Mouse (Mus musculus): ENCODE measurements at regions not wholly inside any gene's neighbourhood (a gene's known extent, or its start where the extent isn't known, plus 50 kb on each side); places are given as distances from the start of the nearest gene placed in this dataset.

DNA sequence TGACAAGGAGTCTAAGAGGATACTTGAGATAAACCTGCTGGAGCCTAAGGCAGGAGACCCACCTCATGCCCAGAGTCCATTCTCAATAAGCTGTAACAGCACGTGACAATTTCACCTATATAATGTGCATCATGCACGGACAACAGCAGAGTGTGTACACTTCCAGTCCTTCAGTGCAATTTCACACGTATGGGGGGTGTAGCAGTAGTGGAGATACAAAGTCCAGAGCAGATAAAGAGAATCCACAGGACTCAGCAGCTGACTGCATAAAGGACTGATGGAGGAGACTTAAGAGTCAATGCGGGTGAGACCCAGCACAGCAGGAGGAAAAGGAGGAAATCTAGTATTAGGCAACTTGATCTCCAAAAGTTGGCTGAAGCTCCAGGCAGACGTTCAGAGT is 192.7 kb upstream of the Egln3 start:
- no peak for DNase-seq (ENCODE audit: low spot score in 2 of 2)

DNA sequence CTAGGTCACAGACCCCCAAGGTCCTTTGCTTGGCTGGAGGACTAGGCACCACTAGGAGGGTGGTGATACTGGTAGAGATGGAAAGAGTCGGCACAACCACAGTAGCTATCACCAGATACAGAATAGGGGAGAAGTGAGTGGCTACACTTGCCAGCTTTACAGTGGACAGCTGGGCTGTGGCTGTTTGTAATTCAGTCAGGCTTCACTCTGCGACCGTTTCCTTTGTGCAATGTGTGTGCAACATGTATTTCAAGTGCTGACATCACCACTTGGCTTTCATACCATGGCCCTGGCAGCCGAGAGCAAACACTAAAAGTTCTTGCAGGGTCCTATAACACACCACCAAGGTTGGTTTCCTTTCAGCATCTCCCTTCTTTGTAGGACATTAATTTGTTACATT is 181.7 kb upstream of the Egln3 start:
- no peak for DNase-seq (ENCODE audit: low spot score in 2 of 2)

DNA sequence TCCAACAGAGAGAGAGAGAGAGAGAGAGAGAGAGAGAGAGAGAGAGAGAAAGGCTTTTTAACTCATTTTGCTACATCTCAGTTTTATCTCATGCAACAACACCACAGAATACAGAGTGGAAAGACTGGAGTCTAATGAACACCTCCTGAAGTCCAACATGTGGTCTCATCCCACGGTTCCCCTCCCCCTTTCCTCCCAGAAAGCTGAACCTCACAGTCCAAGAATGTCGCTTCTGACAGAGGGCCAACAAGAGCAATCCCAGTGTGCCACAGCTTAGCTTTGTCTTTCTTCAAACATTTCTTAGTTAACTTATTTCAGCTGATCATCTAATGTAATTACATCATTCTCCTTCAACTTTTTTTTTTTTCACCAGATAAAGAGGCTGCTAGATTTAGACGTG is 180.5 kb upstream of the Egln3 start:
- no peak for DNase-seq (ENCODE audit: low spot score in 2 of 2)

DNA sequence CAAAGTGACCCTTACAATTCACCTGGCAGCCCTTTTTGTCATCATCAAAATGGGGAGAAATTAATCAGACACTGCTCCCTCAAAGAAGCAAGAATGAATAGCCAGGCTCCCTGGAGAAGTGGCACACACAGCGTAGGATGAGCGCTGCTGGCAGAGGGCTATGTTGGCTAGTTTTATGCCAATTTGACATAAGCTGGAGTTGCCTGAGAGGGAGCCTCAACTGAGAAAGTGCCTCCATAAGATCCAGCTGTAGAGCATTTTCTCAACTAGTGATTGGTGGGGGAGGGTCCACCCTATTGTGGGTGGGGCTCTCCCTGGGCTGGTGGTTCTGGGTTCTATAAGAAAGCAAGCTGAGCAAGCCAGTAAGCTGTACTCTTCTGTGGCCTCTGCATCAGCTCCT is 179.3 kb upstream of the Egln3 start:
- no peak for DNase-seq (ENCODE audit: low spot score in 2 of 2)

DNA sequence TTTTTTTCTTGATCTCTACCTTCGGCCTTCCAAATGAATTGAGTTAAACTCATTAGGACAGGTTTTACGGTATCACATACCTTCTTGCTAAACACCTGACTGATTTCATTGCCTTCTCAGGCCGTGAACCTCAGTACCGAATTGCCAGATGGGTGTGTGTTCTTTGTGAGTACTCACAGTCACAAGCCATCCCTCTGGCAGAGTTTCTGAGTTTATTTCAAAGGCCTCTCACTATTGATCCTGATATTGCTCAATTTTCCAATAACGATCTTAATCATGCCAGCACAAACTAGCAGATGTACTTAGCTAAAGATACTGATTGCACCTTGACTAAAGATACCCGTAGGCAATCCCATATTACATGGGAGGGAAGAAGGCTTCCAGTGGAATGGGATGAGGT is 178.4 kb upstream of the Egln3 start:
- no peak for DNase-seq (ENCODE audit: low spot score in 2 of 2)

DNA sequence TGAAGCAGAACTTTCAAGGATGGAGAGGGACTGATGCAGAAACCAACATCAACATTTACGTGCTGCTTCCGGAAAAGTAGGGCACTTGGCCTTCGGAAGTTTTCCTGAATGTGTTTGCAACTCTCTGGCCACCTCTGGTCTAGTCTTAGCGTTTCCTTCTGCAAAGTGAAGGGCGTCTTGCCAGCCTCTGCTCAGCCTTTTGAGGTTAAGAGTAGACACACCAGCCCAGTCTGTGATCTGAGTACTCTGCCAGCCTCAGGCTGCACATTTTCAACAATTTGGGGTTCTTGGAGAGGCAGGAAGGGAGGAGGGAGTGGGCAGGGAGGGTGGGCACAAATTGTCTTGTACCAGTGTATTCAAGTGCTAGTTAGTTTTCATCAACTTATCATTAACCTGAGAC is 176.7 kb upstream of the Egln3 start:
- no peak for DNase-seq (ENCODE audit: low spot score in 2 of 2)

DNA sequence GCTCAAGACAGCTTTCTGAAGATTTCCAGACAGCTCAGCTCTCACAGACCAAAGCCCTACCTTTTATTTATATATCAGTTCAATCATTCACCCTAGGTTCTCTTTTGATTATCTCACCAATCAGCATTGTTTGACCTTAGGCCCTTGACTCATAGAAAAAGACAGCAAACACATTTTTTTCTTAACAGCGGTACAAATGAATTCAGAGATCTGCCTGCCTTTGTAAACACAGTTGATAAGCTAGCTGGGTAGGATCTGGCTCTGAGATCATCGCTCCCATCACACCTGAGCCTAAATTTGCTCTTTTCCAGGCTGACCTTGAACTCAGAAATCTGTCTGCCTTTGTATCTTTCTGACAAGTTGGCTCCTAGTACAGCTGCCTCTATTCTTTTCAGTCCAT is 174.9 kb upstream of the Egln3 start:
- DNase-seq (ENCODE audit: low spot score in 2 of 2) = no peak

DNA sequence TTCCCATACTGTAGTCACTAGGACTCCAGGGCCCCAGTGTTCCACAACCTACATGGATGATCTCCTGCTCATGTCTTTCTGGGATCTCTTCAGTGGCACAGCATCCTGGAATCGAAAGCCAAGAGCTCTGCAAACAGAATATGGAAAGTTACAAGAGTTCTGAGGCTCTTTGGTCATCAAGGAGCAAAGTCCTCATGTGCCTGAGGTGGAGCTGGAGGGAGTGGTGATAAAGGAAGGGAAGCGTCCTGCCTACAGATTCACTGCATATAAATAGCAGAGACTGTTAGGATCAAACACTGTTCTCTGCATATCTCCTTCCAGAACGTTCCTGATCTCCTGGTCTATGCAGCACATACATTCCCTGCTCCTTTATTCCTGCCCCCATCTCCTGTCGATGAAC is 170.4 kb upstream of the Egln3 start:
- no peak for DNase-seq (ENCODE audit: low spot score in 2 of 2)

DNA sequence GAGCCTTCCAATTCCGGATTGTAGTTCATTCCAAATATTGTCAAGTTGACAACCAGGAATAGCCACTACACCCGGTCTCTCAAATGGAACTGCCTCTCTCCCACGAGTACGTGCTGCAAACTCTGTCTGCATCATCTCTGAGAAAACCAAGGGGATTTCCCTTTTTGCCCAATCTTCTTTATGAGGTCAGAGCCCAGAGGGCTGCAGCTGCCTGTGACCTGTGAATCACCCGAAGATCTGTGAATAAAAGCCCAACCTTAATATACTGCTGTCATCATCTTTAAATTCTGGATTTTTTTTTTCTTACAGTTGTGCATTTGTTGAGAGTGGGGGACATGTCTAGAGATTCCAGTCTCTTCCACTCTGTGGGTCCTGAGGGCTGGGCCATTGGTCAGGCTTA is 165.6 kb upstream of the Egln3 start:
- no peak for DNase-seq (ENCODE audit: low spot score in 2 of 2)

DNA sequence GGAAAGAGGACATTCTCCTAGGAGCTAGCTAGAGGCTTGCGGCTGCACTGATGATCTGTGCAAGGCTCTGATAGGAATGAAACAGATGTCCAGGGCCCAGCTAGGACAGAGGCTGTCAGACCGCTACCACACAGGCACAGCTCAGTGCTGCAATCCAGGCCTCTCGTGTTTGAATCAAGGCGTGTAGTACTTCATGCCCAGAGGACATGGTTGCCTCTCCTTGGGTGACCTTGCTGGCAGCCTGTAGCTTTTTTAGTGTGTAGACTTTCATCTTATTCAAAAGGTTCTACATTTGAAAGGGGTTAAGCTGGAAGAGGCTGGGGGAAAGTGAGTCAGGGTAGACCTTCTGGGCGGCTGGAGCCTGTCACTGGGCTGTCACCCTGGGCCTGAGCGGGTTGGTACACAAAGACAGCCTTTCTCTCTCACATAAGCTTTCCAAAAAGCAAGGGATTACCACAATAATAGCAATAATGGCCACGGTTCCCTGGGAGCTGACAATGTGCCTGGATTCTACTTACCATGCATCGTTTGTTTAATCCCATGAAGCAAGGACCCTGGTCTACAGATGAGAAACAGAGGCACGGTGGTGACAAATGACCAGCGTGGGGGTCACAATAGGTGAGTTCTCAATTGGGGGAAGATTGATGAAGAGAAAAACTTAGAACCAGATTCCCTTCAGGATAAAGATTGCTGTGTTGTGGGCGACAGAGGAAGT is 160.9 kb upstream of the Egln3 start:
- DNase-seq (ENCODE audit: low spot score in 2 of 2) = no peak

DNA sequence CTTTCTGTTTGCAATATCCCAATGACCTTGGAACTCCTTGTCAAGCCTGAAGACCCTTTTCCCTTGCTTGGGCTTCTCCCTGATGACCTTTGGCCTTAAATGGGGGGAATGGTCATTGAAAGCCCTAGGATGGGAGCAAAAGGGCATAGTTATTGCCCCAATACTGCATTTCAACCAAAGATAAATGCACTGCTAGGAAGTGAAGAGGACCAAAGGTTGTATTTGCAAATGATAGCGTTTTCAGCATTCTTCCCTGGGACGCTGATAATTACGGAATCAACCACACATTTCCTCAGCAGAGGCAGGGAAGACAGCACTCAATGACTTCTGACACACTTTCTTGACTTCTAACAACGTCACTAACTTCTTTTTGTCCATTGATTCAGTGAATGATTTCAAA is 158.1 kb upstream of the Egln3 start:
- no peak for DNase-seq (ENCODE audit: low spot score in 2 of 2)

DNA sequence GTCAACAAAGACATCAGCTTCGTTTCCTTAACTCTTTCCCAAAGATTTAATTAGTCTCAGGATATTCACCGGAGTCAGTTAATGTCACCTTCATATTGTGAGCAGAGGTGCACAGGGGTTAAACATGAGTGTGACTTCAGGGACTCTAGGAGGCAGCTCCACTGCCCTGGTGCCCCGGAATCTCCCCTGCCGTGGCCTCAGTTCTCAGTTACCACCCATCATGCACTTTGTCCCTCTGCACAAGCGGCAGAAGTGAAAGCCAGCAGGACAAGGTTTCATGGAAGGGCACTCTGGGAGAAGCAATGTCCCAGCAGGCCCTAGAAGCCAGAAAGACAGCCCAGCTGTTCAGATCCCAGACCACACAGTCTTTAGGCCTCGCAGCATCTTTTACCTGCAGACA is 150.5 kb upstream of the Egln3 start:
- no peak for DNase-seq (ENCODE audit: low spot score in 2 of 2)

DNA sequence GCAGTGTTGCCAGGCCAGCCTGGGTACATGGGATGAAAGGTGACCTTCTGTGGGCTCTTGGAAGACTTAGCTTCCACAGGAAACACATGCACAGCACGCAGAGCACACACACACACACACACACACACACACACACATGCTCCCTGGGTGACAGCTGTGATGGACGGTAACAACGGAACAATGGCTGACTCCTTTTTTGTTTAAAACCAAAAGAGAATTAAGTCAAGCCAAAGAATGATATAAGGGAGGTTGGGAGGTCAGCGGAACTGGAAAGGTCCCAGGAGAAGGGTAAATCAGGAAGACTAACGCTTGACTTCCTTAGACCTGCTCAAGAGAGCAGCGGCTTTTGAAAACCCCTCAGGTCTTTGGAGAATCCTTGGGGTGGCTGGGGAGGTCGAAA is 150.0 kb upstream of the Egln3 start:
- DNase-seq (ENCODE audit: low spot score in 2 of 2) = no peak

DNA sequence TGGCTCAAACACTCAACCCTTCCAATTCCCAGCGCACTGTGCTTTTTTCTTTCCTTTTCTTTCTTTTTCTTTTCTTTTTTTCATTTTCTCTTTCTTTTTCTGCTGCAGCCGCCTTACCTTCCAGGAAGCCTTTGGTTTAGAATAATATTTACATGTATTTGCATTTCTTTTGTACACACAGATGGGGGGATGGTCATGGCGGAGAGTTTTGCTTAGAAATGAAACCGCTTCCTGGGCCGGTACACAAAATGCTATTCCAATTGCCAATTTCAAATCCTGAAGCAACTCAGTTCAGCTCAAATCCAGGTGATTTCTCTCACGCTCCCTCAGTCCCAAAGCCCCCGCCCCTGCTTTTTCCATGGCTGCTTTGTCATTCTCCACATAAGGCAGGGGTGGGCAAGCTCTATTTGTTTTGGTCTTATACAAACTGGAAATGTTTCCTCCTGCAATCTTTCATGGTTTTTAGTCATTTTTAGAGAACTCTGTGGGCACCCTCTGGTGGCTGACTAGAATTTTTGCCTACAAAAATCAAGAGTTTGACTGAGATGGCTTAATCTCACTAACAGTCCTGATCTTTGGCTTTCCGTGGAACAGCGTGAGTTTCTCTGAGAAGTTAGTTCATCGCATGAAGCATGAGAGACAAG is 149.4 kb upstream of the Egln3 start:
- DNase-seq (ENCODE audit: low spot score in 2 of 2) = peak; percentile 14 to 69

DNA sequence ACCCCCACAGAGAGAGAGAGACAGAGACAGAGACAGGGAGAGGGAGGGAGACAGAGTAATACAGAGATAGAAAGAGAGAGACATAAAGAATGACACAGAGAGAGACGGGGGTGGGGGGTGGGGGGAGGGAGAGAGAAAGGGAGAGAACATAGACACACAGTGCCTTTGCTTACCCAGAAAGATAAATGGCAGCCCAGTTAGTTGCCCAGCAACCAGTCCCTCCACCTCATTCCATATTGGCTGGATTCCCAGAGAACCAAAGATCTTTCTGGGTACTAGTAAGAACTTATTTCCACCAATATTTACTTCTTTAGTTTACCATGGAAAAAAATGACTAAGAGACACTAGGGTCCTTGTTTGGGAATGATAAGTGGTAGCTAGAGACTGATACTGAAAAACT is 146.6 kb upstream of the Egln3 start:
- no peak for DNase-seq (ENCODE audit: low spot score in 2 of 2)

DNA sequence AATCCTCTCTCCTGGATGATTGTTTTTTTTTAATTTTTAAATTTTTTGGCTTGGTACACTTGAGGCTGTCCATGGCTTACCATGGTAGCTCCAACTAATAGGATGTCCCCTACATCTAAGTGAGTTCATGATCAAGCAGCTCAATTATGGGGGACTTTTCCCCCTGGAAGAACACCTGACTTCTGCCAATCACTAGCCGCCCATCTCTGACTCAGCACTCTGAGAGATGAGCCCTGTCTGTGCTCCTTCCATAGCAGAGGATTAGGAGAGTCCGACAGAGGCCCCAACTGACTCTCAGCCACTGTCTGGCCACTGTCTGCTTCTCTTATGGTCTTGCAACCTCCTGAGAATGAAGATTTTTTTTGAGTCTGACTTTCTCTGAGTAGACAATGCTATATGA is 145.7 kb upstream of the Egln3 start:
- DNase-seq (ENCODE audit: low spot score in 2 of 2) = no peak

DNA sequence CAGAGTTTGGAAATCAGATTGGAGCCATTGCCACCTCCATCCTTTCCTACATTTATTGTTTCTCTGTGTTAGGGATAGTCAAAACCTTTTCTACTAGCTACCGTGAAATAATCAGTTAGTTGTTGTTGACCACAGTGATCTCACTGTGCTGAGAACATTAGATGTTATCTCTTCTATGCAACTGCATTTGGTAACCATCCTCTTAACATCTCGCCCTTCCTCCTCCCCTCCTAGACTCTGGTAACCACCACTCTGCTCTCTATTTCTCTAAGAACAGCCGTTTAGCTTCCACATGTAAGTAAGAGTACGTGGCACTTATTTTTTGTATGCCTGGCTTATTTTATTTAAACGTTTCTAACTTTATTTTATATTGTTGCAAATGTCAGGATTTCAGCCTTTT is 139.8 kb upstream of the Egln3 start:
- DNase-seq (ENCODE audit: low spot score in 2 of 2) = no peak

DNA sequence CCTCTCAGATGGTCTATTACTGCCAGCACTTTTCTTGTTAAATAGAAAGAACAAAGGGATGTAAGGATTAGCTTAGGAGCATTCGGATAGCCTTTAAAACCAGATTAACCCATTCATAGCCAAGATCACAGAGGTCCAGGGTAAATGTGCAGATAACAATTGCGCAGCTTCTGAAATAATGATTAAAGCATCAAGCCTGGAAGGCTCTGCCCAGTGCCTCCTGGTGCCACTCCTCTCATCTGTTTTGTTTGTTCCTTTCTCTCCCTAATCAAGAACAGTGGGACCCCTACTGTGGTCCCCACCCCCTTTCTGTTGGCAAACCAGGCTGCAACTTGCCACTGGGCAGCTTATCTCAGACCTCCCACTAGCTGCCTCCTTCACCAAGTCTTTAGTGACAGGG is 131.8 kb upstream of the Egln3 start:
- no peak for DNase-seq (ENCODE audit: low spot score in 2 of 2)

DNA sequence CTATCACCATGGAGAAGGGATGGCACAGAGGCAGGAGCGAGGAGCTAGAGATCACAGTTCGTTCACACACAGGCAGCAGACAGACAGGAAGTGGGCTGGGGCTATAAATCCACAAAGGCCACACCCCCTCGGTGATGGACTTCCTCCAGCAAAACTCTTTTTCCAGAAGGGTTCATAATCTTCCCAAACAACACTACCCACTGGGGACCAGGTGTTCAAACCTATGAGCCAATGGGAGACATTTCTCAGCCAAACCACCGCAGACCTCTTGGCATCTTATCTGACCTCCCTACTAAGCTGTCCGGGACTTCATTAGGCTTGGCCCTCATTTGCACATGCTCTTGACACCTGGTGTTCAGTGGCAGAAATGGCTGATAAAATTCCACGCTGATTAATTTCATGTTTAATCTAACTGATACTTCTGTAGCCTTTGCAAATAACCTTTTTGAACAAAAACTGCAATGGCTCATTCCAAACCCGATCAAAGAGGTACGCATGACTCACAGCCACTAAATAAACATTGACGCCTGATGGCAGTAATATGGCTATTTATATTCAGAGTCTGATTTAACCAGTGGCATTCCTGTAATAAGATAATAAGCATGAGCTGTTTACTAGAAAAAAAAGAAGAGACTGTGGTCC is 131.0 kb upstream of the Egln3 start:
- DNase-seq (ENCODE audit: low spot score in 2 of 2) = peak in 1 of 2 experiments; percentile 37

DNA sequence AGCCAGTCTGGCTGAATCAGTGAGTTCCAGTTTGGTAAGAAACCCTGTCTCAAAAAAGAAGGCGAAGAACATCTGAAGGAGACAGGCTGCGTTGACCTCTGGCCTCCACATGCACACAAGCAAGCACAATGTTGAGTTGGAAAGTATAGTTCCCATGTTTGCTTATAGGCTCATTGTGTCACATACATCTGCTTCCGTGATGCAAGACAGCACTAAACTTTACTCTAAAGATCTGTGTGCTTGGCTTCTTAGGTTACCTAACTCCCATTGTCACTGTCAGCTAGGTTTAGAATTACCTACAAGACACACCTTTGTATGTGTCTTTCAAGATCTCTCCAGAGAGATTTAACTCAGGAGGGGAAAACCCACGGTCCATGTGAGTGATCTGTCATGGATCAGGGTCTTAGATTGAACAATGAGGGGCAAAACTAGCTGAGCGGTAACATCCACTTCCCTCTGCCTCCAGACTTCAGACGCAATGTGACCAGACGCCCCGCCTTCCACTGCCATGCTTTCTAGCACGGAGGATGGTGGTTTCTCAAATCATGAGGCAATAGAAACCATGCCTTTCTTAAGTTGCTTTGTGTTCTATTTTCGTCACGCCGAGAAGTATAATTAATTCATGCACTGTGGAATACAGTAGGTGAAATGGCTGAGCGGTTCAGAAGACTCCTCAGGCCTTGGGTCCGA is 130.1 kb upstream of the Egln3 start:
- no peak for DNase-seq (ENCODE audit: low spot score in 2 of 2)

DNA sequence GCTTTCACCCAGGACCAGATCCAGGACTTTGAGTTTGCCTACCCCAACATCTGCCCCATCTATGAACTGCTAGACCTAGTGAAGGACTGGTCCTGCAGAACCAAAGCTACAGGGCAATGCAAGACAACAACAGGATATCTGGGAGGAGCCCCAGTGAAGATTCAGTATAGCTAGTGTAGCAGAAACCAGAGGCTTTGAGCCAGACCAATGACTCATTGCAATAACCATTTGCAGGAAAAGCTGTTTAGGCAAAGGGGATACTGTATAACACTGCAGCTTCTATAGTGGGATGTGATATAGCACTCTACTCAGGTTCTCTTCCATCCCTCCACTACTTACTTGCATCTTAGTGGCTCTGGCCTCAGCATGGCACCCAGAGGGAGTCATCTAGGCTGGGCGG is 123.8 kb upstream of the Egln3 start:
- peak in 1 of 2 experiments; percentile 5 for DNase-seq (ENCODE audit: low spot score in 2 of 2)

DNA sequence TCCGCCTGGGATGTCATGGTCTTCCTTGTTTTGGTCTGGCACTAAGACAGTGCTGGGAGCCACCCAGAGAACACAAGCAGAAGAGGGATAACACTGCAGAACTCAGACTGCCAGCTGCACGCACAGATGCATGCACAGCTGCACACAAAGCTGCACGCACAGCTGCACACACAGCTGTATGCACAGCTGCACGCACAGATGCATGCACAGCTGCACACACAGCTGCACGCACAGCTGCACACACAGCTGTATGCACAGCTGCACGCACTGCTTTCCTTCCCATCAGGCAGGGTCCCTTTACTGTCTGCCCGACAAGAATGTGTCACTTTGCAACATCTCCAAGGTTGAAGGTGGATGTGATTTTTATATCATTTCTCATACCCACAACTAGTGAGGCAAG is 122.9 kb upstream of the Egln3 start:
- DNase-seq (ENCODE audit: low spot score in 2 of 2) = no peak
